Mouse (Mus musculus): ENCODE results near the gene Mvb12b. TPM values are rescaled to one million over a fixed set of nuclear protein-coding genes. Genes with fewer than 3 reads are reported as not detected.

Mvb12b gene
- polyA plus RNA-seq, 1 experiment = 79.3 TPM

DNA sequence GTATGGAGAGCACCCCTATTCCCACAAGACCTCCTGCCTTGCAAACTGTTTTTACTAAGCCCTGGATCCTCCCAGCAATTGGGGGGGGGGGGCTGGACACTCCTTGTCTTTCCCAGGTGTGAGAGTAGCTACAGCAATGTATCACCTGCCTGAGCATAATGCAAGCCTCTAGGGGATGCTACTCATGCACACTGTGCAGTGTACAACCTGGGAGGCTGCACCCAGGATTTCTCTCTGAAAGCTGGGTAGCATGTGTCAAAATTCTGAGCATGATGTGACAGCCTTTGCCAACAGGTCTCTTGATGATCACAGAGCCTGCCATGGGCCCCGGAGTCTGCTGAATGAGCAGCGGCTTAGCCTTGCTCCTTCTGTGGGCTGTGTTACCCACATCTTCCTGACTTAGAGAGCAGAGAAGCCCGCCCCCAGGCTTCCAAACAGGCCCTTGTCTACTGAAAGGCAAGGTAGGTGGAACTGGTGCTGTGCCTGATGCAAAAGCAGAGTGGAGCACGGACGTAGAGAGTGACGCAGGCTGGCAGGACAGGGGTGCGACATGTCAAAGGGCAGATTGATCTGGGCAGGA lies 92.7 kb downstream of the Mvb12b start:
- H3K27ac ChIP-seq (ENCODE audit: control insufficient read depth, insufficient read depth, low read length) = no peak overlapping the region; the same call in 1 of the 2 replicates
- peaks cover 4% of the 10 kb centered on the region; the same call in 1 of the 2 replicates for H3K36me3 ChIP-seq (ENCODE audit: control insufficient read depth, insufficient read depth, low read length)
- no peaks in the 10 kb centered on the region for H3K27me3 ChIP-seq (ENCODE audit: control insufficient read depth, insufficient read depth, low read length)
- no peak overlapping the region for H3K4me3 ChIP-seq (ENCODE audit: control insufficient read depth, insufficient read depth, low read length)
- TF ChIP-seq POLR2A (IDR thresholded peaks at IDR 0.05; ENCODE audit: control insufficient read depth, extremely low read depth, insufficient read depth, low read length, poor library complexity) (no peak), CTCF (IDR thresholded peaks at IDR 0.05; ENCODE audit: borderline replicate concordance, control insufficient read depth, extremely low read depth, insufficient read depth, low read length, poor library complexity) (no peak)
- DNase-seq = no peak
- H3K4me1 ChIP-seq (replicated peaks; ENCODE audit: control insufficient read depth, insufficient read depth, low read length) = peaks cover 11% of the 10 kb centered on the region
- WGBS = 85% methylated on average over 7 of the region's 7 CpGs

DNA sequence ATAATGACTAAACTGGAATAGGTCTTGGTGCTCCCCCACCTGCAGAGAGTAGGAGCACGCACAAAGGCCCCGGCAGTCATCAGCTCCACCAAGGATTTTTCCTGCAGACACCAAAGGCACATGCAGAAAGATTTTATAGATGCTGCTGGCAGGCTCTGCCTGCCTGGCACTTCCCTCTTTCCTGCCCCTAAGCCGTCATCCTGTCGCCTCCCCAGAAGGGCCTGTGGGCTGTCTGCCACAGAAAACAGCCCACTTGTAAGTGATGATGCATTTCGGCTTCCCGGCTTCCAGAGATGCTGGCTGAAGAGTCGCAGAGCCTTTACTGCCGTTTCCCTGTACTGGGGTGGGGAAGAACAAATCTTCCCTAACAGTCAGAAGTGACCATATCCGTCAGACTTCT lies 93.3 kb downstream of the Mvb12b start:
- no peak overlapping the region for H3K27ac ChIP-seq (ENCODE audit: control insufficient read depth, insufficient read depth, low read length)
- TF ChIP-seq CTCF (IDR thresholded peaks at IDR 0.05; ENCODE audit: borderline replicate concordance, control insufficient read depth, extremely low read depth, insufficient read depth, low read length, poor library complexity) = no peak
- no peak for TF ChIP-seq POLR2A (IDR thresholded peaks at IDR 0.05; ENCODE audit: control insufficient read depth, extremely low read depth, insufficient read depth, low read length, poor library complexity)
- 94% methylated on average over 9 of the region's 9 CpGs for WGBS
- H3K4me3 ChIP-seq (ENCODE audit: control insufficient read depth, insufficient read depth, low read length) = no peak overlapping the region
- no peak for DNase-seq
- peaks cover 4% of the 10 kb centered on the region; the same call in 1 of the 2 replicates for H3K36me3 ChIP-seq (ENCODE audit: control insufficient read depth, insufficient read depth, low read length)
- H3K4me1 ChIP-seq (replicated peaks; ENCODE audit: control insufficient read depth, insufficient read depth, low read length) = peaks cover 11% of the 10 kb centered on the region
- H3K27me3 ChIP-seq (ENCODE audit: control insufficient read depth, insufficient read depth, low read length) = no peaks in the 10 kb centered on the region

DNA sequence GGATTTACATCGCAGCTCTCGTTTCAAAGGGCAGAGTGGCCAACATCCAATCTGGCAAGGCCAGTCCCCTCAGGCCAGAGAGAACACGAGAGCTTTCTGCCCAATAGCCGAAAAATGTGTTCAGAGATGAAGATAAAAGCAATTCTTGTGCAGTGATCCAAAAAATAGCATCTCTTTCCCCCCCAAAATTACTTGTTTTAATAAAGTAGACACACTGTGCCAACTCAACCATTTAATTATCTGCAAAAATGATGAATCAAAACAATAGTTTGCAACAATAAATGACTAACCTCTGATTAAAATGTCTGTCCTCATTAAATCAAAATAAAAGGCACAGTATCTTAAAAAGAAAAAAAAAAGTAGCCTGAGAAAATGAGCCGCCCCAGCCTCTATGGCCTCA lies 97.4 kb downstream of the Mvb12b start:
- DNase-seq = no peak
- H3K27ac ChIP-seq (ENCODE audit: control insufficient read depth, insufficient read depth, low read length) = no peak overlapping the region
- H3K36me3 ChIP-seq (ENCODE audit: control insufficient read depth, insufficient read depth, low read length) = no peaks in the 10 kb centered on the region; the same call in 1 of the 2 replicates
- peaks cover 6% of the 10 kb centered on the region for H3K4me1 ChIP-seq (replicated peaks; ENCODE audit: control insufficient read depth, insufficient read depth, low read length)
- WGBS = 98% methylated on average over 5 of the region's 5 CpGs
- no peaks in the 10 kb centered on the region for H3K27me3 ChIP-seq (ENCODE audit: control insufficient read depth, insufficient read depth, low read length)
- no peak overlapping the region for H3K4me3 ChIP-seq (ENCODE audit: control insufficient read depth, insufficient read depth, low read length)
- TF ChIP-seq CTCF (IDR thresholded peaks at IDR 0.05; ENCODE audit: borderline replicate concordance, control insufficient read depth, extremely low read depth, insufficient read depth, low read length, poor library complexity) (no peak), POLR2A (IDR thresholded peaks at IDR 0.05; ENCODE audit: control insufficient read depth, extremely low read depth, insufficient read depth, low read length, poor library complexity) (no peak)

DNA sequence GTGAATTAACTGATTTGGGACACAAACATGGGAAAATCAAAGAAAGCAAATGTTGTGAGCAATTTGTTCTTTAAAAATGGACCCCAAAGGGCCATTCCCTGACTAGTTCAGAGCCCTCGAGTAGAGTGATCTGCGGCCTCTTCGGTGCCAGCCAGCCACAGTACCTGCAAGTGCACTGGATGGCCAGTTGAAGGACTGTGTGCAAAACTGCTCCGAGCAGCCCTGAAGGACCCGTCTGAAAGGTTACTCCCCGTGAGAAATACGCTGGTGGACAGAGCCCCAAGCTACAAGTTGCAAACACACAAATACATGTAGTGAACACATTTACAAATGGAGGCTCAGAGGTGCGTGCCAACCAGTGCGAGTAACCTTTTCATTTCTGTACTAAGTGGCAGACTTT lies 98.0 kb downstream of the Mvb12b start:
- no peak overlapping the region for H3K27ac ChIP-seq (ENCODE audit: control insufficient read depth, insufficient read depth, low read length)
- no peaks in the 10 kb centered on the region for H3K27me3 ChIP-seq (ENCODE audit: control insufficient read depth, insufficient read depth, low read length)
- no peaks in the 10 kb centered on the region; the same call in 1 of the 2 replicates for H3K36me3 ChIP-seq (ENCODE audit: control insufficient read depth, insufficient read depth, low read length)
- TF ChIP-seq CTCF (IDR thresholded peaks at IDR 0.05; ENCODE audit: borderline replicate concordance, control insufficient read depth, extremely low read depth, insufficient read depth, low read length, poor library complexity) (no peak), POLR2A (IDR thresholded peaks at IDR 0.05; ENCODE audit: control insufficient read depth, extremely low read depth, insufficient read depth, low read length, poor library complexity) (no peak)
- no peak overlapping the region for H3K4me3 ChIP-seq (ENCODE audit: control insufficient read depth, insufficient read depth, low read length)
- no peak for DNase-seq
- peaks cover 1% of the 10 kb centered on the region; the same call in 1 of the 2 replicates for H3K4me1 ChIP-seq (replicated peaks; ENCODE audit: control insufficient read depth, insufficient read depth, low read length)
- 97% methylated on average over 9 of the region's 9 CpGs for WGBS

DNA sequence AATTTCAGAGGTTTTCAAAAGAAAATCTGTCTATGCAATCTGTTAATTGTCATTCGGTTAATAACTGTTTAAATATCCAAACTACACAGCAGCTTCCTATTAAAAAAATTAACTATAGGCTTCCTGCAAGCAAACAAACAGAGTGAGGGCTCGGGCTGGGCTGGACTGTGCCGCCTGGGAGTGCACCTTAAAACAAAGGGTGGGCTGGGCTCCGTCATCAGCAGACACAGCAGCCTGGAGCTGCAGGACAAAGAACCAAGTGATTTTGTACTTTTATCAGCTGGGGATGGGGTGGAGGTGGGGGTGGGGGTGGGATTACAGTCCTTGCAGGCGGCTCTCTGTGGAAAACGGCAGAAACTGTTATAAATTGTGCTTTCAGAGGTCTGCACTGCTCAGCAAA lies 98.5 kb downstream of the Mvb12b start:
- no peak for DNase-seq
- H3K36me3 ChIP-seq (ENCODE audit: control insufficient read depth, insufficient read depth, low read length) = no peaks in the 10 kb centered on the region; the same call in 1 of the 2 replicates
- H3K27ac ChIP-seq (ENCODE audit: control insufficient read depth, insufficient read depth, low read length) = no peak overlapping the region
- H3K4me3 ChIP-seq (ENCODE audit: control insufficient read depth, insufficient read depth, low read length) = no peak overlapping the region
- no peaks in the 10 kb centered on the region for H3K4me1 ChIP-seq (replicated peaks; ENCODE audit: control insufficient read depth, insufficient read depth, low read length)
- no peak for TF ChIP-seq POLR2A (IDR thresholded peaks at IDR 0.05; ENCODE audit: control insufficient read depth, extremely low read depth, insufficient read depth, low read length, poor library complexity)
- TF ChIP-seq CTCF (IDR thresholded peaks at IDR 0.05; ENCODE audit: borderline replicate concordance, control insufficient read depth, extremely low read depth, insufficient read depth, low read length, poor library complexity) = no peak
- WGBS = 97% methylated on average over 6 of the region's 6 CpGs
- no peaks in the 10 kb centered on the region for H3K27me3 ChIP-seq (ENCODE audit: control insufficient read depth, insufficient read depth, low read length)

DNA sequence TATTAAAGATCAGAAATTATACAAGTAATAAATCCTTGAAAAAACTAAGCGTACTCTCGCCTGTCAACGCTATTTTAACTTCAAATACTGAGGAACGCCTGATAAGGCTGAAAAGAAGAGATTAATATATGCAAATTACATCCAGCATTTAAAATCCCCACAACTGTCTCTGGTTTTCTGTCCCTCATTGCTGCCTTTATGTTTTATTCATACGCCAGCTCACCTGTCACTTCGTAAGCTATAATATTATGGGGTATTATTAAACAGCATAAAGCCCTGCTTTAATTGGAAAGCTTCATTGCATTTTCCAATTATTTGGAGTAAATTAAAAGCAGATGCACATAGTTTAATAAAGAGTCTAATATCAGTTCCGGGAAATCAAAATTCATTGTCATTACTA lies 98.9 kb downstream of the Mvb12b start:
- 96% methylated on average over 7 of the region's 7 CpGs for WGBS
- Histone ChIP-seq H3K27ac (ENCODE audit: control insufficient read depth, insufficient read depth, low read length) (no peak overlapping the region), H3K36me3 (ENCODE audit: control insufficient read depth, insufficient read depth, low read length) (no peaks in the 10 kb centered on the region; the same call in 1 of the 2 replicates), H3K4me3 (ENCODE audit: control insufficient read depth, insufficient read depth, low read length) (no peak overlapping the region), H3K4me1 (replicated peaks; ENCODE audit: control insufficient read depth, insufficient read depth, low read length) (no peaks in the 10 kb centered on the region), H3K27me3 (ENCODE audit: control insufficient read depth, insufficient read depth, low read length) (no peaks in the 10 kb centered on the region)
- DNase-seq = no peak
- no peak for TF ChIP-seq POLR2A (IDR thresholded peaks at IDR 0.05; ENCODE audit: control insufficient read depth, extremely low read depth, insufficient read depth, low read length, poor library complexity)
- TF ChIP-seq CTCF (IDR thresholded peaks at IDR 0.05; ENCODE audit: borderline replicate concordance, control insufficient read depth, extremely low read depth, insufficient read depth, low read length, poor library complexity) = no peak
